Mouse (Mus musculus) megakaryocyte progenitor cell, adult 5-6 weeks (primary cell): ENCODE results near the gene Ndufb4. TPM values are rescaled to one million over a fixed set of nuclear protein-coding genes. Genes with fewer than 3 reads are reported as not detected.
A peak's percentile ranks its signal among the peaks of the same experiment; 100 is the strongest.
"Not testable (repeated sequence)": the region's sequence is repeated elsewhere in the genome, so short reads cannot be mapped to it uniquely, and the experiment has no call there.

ENCODE experiments used
- ATAC-seq: replicated peaks from 2 replicates; pipeline ENCODE4 v1.8.0; 2016; ENCODE audit warnings: mild to moderate bottlenecking, moderate TSS enrichment, inconsistent platforms; ENCODE audit not compliant: poor library complexity
- total RNA-seq, 2 experiments: library from RNA; stranded (forward) in 1 of 2; stranded (reverse) in 1 of 2; fragments of 157-497, 149-512 nt in 1 of 2; fragments of 200-1000 nt in 1 of 2; gene quantifications; 2 replicates each; pipeline versions ENCODE4 v1.2.3 to v1.2.4; 2015 to 2017

The Ndufb4 gene
- total RNA-seq, 2 experiments from 2014 or later, result 26.8 to 29.7 TPM

DNA sequence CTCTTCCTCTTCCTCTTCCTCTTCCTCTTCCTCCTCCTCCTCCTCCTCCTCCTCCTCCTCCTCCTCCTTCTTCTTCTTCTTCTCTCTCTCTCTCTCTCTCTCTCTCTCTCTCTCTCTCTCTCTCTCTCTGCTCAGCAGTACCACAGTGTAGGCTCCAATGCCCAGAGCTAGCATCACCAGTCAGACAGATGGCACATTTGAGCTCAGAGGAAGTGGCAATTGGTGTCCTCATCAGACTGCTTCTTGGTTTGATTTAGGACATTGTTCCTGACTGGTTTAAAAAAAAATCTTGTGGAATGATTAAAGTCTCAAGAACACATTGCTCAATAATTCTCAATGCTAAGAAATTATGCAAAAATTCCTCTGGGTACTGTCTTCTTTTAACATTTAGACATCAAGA, 13.7 kb downstream of the Ndufb4 start:
- ATAC-seq, result not testable (repeated sequence)

DNA sequence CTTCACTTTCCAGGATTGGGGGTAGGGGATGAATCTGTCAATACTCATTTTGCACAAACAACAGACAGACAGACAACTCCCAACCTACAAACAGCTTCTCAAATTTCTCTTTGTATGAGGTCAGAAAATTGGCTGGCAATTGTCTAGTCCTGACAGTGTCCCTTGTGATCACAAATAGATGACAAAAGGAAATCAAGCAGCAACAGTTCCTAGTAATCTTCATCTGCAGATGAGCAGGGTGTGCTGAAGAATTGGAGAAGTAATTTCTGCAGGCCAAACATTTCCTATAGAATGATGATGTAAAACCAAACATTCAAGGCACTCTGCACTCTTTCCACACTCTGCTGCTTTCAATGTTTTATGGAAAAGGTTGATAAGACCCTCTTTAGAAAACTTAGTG, 16.5 kb downstream of the Ndufb4 start:
- no peak for ATAC-seq

DNA sequence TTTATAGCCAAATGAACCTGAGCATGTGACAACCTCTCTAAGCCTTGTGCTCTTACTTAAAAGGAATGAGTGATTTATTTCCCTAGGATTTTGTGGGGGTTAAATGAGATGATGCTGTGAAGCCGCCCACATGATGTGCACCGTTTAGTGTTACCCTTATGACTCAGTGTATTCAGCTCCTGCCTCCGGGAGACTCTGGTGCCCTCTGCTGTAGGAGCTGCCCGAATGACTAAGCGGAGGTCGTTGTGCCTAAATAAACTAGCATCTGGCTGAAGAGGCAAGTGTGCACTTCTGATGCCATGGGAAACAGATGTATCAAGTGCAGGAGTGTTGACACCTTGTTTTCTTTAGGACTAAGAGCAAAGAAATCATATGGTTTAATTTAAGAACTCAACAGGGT, 18.1 kb downstream of the Ndufb4 start:
- 0 out of 2 replicates have a peak, but pooled peaks have one; percentile 26 for ATAC-seq

GRCm38 (mm10) chr16:37635095-37635494, 19.2 kb downstream of the Ndufb4 start:
- ATAC-seq, result no peak

- no peak for ATAC-seq
These were observed 19.7 kb downstream of the Ndufb4 start for GRCm38 (mm10) chr16:37634578-37634977.

DNA sequence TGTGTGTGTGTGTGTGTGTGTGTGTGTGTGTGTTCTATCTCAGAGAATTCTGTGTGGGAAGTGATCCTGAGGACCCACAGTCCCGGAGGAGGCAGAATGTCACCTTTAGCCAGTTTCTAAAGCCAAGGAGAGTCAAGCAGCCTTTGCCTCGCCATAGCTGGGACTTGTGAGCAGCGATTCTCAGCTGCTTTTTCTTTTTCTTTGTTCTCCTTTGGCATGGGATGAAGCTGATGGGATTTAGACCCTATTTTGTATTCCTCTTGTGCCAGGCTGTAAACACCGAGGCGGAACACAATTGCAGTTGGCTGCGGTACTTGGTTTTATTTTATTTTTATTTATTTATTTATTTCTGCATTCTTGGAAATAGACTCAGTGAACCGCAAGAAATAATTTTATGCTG, 25.2 kb downstream of the Ndufb4 start:
- ATAC-seq, result no peak

GRCm38 (mm10) chr16:37628336-37628735, 25.9 kb downstream of the Ndufb4 start:
- no peak for ATAC-seq

DNA sequence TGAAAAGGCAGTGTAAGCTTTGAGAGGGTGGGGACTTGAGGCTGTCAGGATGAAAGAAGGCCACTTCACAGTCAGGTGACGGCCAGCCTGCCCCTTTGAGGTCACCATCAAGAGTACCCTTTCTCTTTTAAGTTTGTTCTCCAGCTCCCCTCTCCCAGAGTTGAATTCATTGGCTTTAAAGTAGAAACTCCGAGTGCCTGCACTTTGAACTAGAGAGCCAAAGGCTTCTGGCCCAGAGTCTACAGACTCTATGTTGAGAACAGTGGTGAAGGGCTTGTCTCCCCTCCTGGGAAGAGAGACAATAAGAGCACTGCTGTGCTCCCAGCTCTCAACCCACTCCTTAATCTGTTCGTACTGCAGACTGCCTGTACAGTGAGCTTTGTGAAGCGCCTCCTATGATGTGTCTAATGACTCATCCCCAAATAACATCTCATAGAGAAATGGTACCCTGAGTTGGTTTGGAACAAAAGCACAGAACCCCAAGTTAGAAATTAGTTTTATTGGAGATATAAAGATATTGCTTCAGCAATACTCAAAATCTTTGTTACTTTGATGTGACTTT, 27.8 kb downstream of the Ndufb4 start:
- ATAC-seq, result no peak

- no peak for ATAC-seq
These were observed 31.3 kb downstream of the Ndufb4 start for GRCm38 (mm10) chr16:37622919-37623318.

DNA sequence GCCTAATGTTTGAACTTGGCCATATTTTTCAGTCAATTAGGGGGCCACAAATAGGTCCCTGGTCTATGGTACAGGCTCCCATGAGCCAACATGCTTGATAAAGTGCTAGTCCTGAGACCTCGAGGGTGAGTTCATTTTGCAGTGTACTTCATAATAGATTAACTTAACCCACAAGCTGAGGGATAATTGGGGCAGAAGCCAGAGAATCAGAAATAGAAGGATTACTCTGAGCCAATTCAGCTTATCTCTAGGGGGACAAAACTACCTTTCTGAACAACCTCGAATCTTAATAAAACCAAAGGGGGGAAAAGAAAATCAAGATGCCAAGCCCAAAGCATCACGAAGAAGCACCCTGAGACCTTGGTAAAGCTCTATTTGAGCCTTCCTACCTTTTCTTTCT, 31.9 kb downstream of the Ndufb4 start:
- ATAC-seq, result no peak

DNA sequence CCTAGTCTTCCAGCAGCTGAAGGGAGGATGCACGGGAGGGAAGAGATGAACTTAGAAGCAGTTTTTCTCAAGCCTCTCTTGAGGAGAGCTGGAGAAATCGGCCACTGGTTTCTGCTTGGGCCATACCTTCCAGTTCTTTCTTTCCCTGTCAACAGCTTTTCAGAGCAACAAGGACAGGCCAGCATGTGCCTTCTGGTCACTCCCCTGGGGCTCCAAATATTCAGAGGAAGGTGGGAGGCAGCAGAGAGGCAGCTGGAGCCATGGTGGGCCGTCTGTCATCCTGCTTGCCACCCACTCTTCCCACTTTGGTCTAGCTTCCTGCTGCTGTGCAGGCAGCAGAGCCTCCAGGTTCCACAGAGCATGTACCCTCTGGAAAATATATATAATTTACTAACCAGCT, 36.6 kb downstream of the Ndufb4 start:
- no peak for ATAC-seq

DNA sequence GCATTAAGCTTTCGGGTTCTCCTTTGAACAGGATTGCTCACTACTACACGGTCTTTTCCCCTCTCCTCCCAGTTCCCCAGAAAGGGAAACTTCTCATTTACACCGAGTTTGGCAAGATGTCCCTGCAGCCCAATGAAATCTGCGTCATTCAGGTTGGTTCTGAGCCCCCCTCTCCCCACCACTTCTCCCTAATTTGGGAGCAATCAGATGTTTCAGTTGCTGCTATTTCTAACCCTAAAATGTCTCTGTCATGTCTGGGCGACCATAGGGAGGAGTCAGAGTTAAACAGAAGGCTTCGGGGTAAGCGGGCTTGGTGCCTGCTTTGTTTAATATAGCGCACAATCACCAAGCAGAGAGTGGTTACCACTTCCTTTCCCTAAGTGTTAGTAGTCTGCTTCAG, 38.1 kb downstream of the Ndufb4 start:
- no peak for ATAC-seq

DNA sequence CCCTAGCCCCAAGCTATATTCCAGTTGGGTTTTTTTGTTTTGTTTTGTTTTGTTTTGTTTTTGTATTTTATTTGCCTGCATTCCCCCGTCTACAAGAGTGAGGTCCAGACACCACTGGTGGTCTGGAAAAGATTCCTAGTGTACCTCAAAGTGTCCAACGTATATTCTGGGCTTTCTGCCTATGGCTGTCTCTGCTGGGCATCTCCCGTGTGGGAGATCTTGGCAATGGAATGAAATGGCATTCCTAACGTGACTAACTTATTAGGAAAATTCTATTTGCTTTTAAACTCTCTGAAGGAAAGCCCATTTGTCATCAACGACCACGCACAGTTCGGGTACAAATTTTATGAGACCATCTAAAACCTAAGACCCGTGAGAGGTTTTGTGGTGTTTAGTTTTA, 38.8 kb downstream of the Ndufb4 start:
- ATAC-seq, result no peak

- ATAC-seq, result no peak
These were observed 39.7 kb downstream of the Ndufb4 start for GRCm38 (mm10) chr16:37614540-37614939.

- no peak for ATAC-seq
These were observed 42.2 kb downstream of the Ndufb4 start for GRCm38 (mm10) chr16:37612013-37612412.

GRCm38 (mm10) chr16:37611072-37611471, 43.2 kb downstream of the Ndufb4 start:
- ATAC-seq, result no peak

DNA sequence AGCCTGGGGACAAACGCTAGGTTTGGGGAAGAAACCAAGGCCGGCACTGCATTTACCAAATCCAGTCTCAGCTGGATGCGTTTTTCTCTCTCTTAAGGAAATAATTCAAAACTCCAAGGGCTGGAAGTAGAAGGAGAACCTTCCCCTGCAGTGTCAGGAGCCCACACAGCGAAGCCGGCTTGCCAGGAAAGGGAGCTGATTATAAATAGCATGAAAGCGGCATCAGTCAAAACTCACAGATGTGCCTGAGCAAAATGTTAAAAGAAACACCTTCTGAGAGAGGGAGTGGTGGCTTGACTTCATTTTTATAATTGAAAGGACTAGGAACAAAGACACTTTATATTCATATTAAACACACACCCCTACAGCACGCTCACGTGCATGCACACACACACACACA, 43.9 kb downstream of the Ndufb4 start:
- ATAC-seq, result no peak

GRCm38 (mm10) chr16:37604243-37604642, 50.0 kb downstream of the Ndufb4 start:
- ATAC-seq, result no peak

- no peak for ATAC-seq
These were observed 50.8 kb downstream of the Ndufb4 start for GRCm38 (mm10) chr16:37603431-37603830.

- ATAC-seq, result no peak
These were observed 54.9 kb downstream of the Ndufb4 start for GRCm38 (mm10) chr16:37599326-37599725.

GRCm38 (mm10) chr16:37598463-37598862, 55.8 kb downstream of the Ndufb4 start:
- ATAC-seq, result no peak

DNA sequence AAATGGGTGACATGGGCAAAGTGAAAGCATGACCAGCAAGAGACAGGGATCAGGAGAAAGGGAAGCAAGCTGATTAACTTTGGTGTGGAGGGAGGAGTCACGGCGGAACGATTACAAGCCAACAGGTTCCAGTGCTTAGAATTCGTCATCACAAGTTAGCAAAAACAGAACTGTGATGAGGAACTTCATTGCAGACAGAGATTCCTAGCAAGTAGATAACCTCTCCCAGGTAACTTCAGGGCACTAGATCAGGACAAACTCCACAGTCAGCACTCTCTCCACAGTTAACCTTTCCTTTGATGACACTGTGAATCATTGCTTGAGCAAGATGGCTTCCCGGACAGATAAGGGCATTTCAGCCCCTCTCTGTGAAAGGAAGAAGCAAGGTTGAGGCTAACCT, 56.8 kb downstream of the Ndufb4 start:
- ATAC-seq, result no peak
